Mouse (Mus musculus): ENCODE data around the gene C130032M10Rik.

- no peak for TF ChIP-seq CTCF (IDR thresholded peaks at IDR 0.05; ENCODE audit: low read depth, low read length)
- no peak for TF ChIP-seq POLR2A (IDR thresholded peaks at IDR 0.05; ENCODE audit: extremely low read depth, insufficient read depth, low read length)
These were observed 45.5 kb downstream of the C130032M10Rik start for GRCm38 (mm10) chr9:114560771-114561670.
